11 mouse cellular contexts compared by ENCODE assay signal in the genomic region with DNA sequence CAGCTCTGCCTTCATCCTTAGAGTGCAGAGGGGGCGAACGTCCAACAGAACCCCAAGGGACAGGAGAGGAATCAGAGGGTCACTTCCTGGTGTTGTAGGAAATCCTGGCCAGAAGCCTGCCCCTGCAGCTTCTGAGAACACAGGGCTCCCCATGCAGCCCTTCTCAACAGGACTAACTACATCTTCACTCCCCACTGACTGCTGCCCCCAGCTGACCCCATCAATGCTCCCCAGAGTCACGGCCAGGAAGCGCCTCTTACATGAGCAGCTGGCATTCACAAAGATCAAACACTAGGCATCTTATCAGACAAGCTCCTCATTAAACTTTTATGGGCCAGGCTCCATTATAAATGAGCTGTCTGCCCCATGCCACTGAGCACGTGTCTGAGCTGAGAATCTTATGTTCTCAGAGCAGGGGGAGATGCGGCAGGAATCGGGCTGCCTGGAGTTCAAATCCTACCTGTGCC.
DNase-seq lines count a peak whose midpoint lies in the region; ATAC-seq and TF ChIP-seq lines count a peak whose summit lies in the region.
"Had no signal": no experiment of that assay in that cellular context is flagged by ENCODE, and none has a peak within 500 bp of the region (broad histone marks: within the 10 kb centered on the region; RNA-seq: fewer than 3 reads in every experiment).

No protein-coding gene starts in this region.

- H3K9ac ChIP-seq in hindbrain, embryonic 12.5 days: no peak overlapping the region
- H3K9ac ChIP-seq: liver, embryonic 15.5 days; neural tube, embryonic 12.5 days had no signal

- no peak overlapping the region for H3K4me2 ChIP-seq in hindbrain, embryonic 12.5 days (replicated peaks)
- H3K4me2 ChIP-seq: liver, embryonic 15.5 days; neural tube, embryonic 12.5 days had no signal

- WGBS in hindbrain, embryonic 12.5 days: 50% methylated on average over 7 of the region's 7 CpGs

- no peaks in the 10 kb centered on the region; the same call in 1 of the 2 replicates for H3K27me3 ChIP-seq in hindbrain, embryonic 12.5 days
- H3K27me3 ChIP-seq: liver, embryonic 15.5 days; neural tube, embryonic 12.5 days had no signal

- peak; percentile 47 for DNase-seq in lung, postnatal 10 days
- no peak for DNase-seq in lung, postnatal 14 days
- DNase-seq in kidney, postnatal 25 days: peak; percentile 59 to 72
- peak; percentile 47 for DNase-seq in retina, postnatal 1 day
- no peak for DNase-seq in cerebellum, adult 9-11 months
- no peak for DNase-seq in layer of hippocampus, adult 2 months (ENCODE audit: low spot score in 2 of 2)
- DNase-seq: spleen, adult 18-20 months; thymus, postnatal 36 days had no signal

- TF ChIP-seq CTCF in layer of hippocampus, adult 2 months (conservative IDR thresholded peaks at IDR 0.05): no peak

- H3K27ac ChIP-seq in hindbrain, embryonic 12.5 days: no peak overlapping the region
- H3K27ac ChIP-seq in layer of hippocampus, adult 2 months: no peak overlapping the region
- H3K27ac ChIP-seq: liver, embryonic 15.5 days; neural tube, embryonic 12.5 days had no signal

- no peaks in the 10 kb centered on the region; the same call in 1 of the 2 replicates for H3K4me1 ChIP-seq in hindbrain, embryonic 12.5 days
- H3K4me1 ChIP-seq: liver, embryonic 15.5 days had no signal

- H3K9me3 ChIP-seq in hindbrain, embryonic 12.5 days (replicated peaks): no peaks in the 10 kb centered on the region
- H3K9me3 ChIP-seq: liver, embryonic 15.5 days; neural tube, embryonic 12.5 days had no signal

- peak; percentile 70 for ATAC-seq in hindbrain, embryonic 12.5 days (ENCODE audit: low FRiP score)

- H3K36me3 ChIP-seq in hindbrain, embryonic 12.5 days: 0 out of 2 replicates have a peak, but pooled peaks cover 7% of the 10 kb centered on the region
- H3K36me3 ChIP-seq: liver, embryonic 15.5 days had no signal

- H3K4me3 ChIP-seq in hindbrain, embryonic 12.5 days: no peak overlapping the region
- H3K4me3 ChIP-seq in layer of hippocampus, adult 2 months: no peak overlapping the region
- H3K4me3 ChIP-seq: liver, embryonic 15.5 days; neural tube, embryonic 12.5 days had no signal

Comparison
In these comparisons a context has a peak if more than half of its experiments do, and no peak if none do; other contexts are left out.
1. DNase-seq: peak in lung, postnatal 10 days (single experiment), kidney, postnatal 25 days (2 of 2) and retina, postnatal 1 day (single experiment); none in lung, postnatal 14 days (single experiment), cerebellum, adult 9-11 months (single experiment) and layer of hippocampus, adult 2 months (0 of 2).